Mouse (Mus musculus): Measurements from ENCODE around the gene Xkrx. TPM values are rescaled to one million over a fixed set of nuclear protein-coding genes. Genes with fewer than 3 reads are reported as not detected.
"Not testable (repeated sequence)": the region's sequence is repeated elsewhere in the genome, so short reads cannot be mapped to it uniquely, and the experiment has no call there.

Gene Xkrx
- 0.58 and 0.90 TPM in 2 replicates for polyA plus RNA-seq (2011; ENCODE audit: insufficient read length, low read depth, missing spikeins)

DNA sequence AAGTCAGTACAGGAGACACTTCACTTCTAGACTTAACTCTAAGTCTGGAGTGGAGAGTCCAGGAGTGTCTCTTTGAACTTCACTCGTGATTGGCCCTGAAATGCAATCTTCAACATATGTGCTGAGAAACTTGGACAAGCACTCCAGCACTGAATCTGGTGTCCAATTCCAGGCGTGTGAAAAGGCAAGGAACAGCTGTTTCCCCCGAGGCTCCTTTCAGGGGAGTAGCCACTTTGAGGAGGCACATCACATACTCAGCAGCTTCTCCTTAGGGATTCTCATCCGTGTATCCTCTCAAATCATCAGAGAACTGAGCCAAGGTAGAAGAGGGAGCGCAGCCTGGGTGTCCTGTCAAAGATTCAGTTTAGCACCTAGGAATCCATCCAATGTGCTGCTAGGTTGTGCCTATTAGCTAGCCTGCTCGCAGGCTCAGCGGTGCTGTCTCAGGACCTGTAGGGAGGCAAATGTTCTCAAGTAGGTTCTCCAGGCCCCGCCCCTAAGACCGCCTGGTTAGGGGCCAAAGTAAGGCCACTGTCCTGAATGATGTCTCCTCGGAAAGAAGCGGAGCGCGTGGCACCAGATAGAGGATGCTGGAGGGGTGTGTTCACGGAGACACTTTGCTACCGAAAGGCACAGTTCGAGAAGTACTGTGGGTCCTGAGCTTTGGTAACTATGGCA, at the start of gene Xkrx:
Xkrx (minus strand) TSS at position 34 of the 678 bp plus-strand sequence.
- Histone ChIP-seq H3K4me1 (ENCODE audit: control insufficient read depth, insufficient read depth, low read length) (no peaks in the 10 kb centered on the region), H3K4me3 (ENCODE audit: insufficient read depth, low read length) (no peak within 1 kb of the TSS), H3K27ac (ENCODE audit: insufficient read depth, low read length) (no peak within 1 kb of the TSS)
- TF ChIP-seq CTCF (IDR thresholded peaks at IDR 0.05; ENCODE audit: borderline replicate concordance, insufficient read depth, low read length) (no peak), POLR2A (IDR thresholded peaks at IDR 0.05; ENCODE audit: low read depth, low read length) (no peak)

DNA sequence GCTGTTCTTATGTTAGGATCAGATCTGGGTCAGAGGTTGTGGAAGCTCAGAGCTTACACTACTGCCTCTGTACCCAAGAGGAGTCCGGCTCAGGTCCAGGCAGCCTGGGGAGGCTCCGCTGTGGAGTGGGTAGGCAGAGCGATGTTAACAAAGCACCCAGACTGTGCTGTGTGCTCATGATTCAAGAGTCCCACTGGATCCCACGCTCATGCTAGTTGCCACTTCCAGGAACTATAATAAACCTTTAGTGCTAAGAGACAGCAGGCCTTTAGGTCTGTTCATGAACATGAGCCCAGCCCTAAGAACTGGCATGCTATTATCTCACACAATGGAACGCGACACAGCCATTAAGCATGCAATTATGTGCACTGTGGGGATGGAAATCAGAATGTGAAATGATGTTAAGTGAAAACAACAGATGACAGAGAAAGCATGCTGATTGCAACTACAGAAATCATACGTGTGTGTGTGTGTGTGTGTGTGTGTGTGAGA, 49.3 kb upstream of the Xkrx start:
- no peak overlapping the region for H3K4me3 ChIP-seq (ENCODE audit: insufficient read depth, low read length)
- H3K27ac ChIP-seq (ENCODE audit: insufficient read depth, low read length): no peak overlapping the region
- no peaks in the 10 kb centered on the region for H3K4me1 ChIP-seq (ENCODE audit: control insufficient read depth, insufficient read depth, low read length)
- no peak for TF ChIP-seq CTCF (IDR thresholded peaks at IDR 0.05; ENCODE audit: borderline replicate concordance, insufficient read depth, low read length)
- no peak for TF ChIP-seq POLR2A (IDR thresholded peaks at IDR 0.05; ENCODE audit: low read depth, low read length)

DNA sequence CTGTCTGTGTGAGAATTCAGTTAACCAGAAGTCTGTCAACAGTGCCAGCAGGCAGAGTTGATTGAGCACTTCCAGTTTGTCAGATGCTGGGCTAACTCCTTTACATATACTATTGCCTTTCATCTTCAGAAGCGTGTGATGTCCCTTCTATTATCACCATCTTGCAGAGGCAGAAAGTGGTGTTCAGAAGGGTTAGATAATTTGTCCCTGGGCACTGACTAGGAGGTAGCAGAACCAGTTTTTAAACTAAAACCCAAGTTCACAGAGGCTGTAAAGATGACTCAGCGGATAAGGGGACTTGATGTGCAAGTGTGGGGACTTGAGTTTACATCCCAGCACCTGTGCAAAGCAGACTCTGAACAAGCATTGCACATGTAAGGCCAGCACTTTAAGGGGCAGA, 46.6 kb upstream of the Xkrx start:
- TF ChIP-seq CTCF (IDR thresholded peaks at IDR 0.05; ENCODE audit: borderline replicate concordance, insufficient read depth, low read length): no peak
- no peak for TF ChIP-seq POLR2A (IDR thresholded peaks at IDR 0.05; ENCODE audit: low read depth, low read length)
- H3K27ac ChIP-seq (ENCODE audit: insufficient read depth, low read length): no peak overlapping the region
- no peaks in the 10 kb centered on the region for H3K4me1 ChIP-seq (ENCODE audit: control insufficient read depth, insufficient read depth, low read length)
- no peak overlapping the region for H3K4me3 ChIP-seq (ENCODE audit: insufficient read depth, low read length)

DNA sequence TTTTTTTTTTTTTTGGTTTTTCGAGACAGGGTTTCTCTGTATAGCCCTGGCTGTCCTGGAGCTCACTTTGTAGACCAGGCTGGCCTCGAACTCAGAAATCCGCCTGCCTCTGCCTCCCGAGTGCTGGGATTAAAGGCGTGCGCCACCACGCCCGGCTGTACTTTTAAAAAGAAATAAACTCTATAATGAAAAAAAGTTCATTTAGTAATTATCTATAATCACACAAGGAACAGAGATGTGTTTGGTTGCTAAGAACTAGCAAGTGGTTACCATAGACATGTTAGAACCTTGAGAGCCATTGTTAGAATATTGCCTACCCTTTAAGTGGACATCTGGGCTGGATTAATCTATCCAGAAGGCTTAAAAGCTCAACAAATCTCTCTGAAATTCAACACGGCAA, 25.3 kb upstream of the Xkrx start, which contains the start of gene Arl13a:
Arl13a (plus strand) TSS at position 301 of the 400 bp plus-strand sequence.
- H3K27ac ChIP-seq (ENCODE audit: insufficient read depth, low read length): not testable (repeated sequence)

DNA sequence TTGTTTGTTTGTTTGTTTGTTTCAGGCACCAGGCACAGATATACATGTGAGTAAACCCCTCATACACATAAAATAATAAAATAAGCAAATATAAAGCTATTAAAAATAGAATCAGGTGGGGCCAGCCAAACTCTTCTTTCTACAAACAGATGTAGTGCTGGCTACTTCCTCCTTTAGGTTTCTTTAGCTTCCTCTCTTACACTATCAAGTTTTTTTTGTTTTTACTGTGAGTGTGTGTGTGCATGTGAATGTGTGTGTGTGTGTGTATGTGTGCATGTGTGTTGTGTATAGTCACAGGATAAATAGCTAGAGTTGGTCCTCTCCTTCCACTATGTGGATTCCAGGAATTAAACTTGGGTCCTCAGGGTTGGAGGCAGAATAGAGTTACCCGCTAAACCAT, 12.8 kb upstream of the Xkrx start:
- no peak overlapping the region for H3K4me3 ChIP-seq (ENCODE audit: insufficient read depth, low read length)
- no peaks in the 10 kb centered on the region for H3K4me1 ChIP-seq (ENCODE audit: control insufficient read depth, insufficient read depth, low read length)
- no peak overlapping the region for H3K27ac ChIP-seq (ENCODE audit: insufficient read depth, low read length)
- no peak for TF ChIP-seq CTCF (IDR thresholded peaks at IDR 0.05; ENCODE audit: borderline replicate concordance, insufficient read depth, low read length)
- no peak for TF ChIP-seq POLR2A (IDR thresholded peaks at IDR 0.05; ENCODE audit: low read depth, low read length)

More for the DNA sequence above, 25.3 kb upstream of the Xkrx start, which contains the start of gene Arl13a:
- not testable (repeated sequence) for H3K4me1 ChIP-seq (ENCODE audit: control insufficient read depth, insufficient read depth, low read length); H3K4me3 ChIP-seq (ENCODE audit: insufficient read depth, low read length)

DNA sequence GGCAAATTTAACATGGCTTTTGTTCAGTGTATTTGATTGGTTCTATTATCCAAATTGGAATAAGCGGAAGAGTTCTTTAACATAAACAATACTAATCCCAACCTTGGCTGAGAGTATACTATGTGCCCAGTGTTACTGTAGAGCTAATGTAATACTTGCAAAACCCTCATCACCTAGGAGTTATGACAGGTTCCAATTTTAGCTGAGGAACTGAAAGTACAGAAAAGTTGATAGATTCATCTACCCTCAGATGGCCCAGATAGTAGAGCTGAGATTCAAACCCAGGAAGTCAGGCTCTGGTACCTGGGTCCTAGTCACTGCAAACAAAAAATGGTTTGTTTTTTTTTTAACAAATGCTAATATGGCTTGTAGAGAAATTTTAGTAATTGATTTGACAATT, 8.7 kb upstream of the Xkrx start:
- TF ChIP-seq POLR2A (IDR thresholded peaks at IDR 0.05; ENCODE audit: low read depth, low read length) (no peak), CTCF (IDR thresholded peaks at IDR 0.05; ENCODE audit: borderline replicate concordance, insufficient read depth, low read length) (no peak)
- H3K4me3 ChIP-seq (ENCODE audit: insufficient read depth, low read length): no peak overlapping the region
- no peak overlapping the region for H3K27ac ChIP-seq (ENCODE audit: insufficient read depth, low read length)
- H3K4me1 ChIP-seq (ENCODE audit: control insufficient read depth, insufficient read depth, low read length): no peaks in the 10 kb centered on the region

DNA sequence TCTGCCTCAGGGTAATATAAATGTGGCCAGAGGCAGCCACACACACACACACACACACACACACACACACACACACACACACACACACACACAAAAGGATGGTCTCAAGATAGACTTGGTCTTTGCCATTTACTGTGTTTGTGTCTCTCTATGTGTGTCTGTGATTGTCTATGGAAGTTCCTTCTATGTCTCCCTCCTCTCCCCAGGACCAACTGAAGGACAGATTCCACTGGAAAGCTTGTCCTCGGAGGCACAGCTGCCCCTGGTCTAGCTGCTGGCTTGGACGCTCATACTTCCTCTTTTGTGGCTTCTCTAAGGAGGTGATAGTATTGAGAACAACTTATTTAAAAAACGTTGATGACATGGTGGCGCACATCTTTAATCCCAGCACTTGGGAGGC, 1.6 kb upstream of the Xkrx start:
- no peak overlapping the region for H3K4me3 ChIP-seq (ENCODE audit: insufficient read depth, low read length)
- no peak overlapping the region for H3K27ac ChIP-seq (ENCODE audit: insufficient read depth, low read length)
- H3K4me1 ChIP-seq (ENCODE audit: control insufficient read depth, insufficient read depth, low read length): no peaks in the 10 kb centered on the region
- TF ChIP-seq CTCF (IDR thresholded peaks at IDR 0.05; ENCODE audit: borderline replicate concordance, insufficient read depth, low read length) (no peak), POLR2A (IDR thresholded peaks at IDR 0.05; ENCODE audit: low read depth, low read length) (no peak)

DNA sequence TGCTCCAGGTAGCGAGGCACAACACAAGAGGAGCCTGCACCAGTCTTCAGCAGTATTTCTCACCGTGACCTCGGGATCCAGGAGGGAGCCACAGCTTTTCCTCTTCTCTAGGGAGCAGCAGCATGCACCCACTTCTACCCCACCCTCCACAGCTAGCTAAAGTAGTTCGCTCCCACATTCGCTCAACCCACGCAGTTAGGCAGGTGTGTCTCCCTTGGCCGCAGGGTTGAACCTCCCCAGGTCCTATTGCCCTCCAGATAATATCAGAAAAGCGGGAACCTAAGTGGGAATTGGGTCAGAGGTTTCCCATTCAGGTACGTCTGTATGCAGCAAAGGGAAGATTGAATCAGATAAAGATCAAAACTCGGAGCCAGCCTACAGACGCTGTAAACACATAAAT, 950 bp upstream of the Xkrx start:
- TF ChIP-seq CTCF (IDR thresholded peaks at IDR 0.05; ENCODE audit: borderline replicate concordance, insufficient read depth, low read length): no peak
- no peak for TF ChIP-seq POLR2A (IDR thresholded peaks at IDR 0.05; ENCODE audit: low read depth, low read length)
- Histone ChIP-seq H3K4me1 (ENCODE audit: control insufficient read depth, insufficient read depth, low read length) (no peaks in the 10 kb centered on the region), H3K27ac (ENCODE audit: insufficient read depth, low read length) (no peak overlapping the region), H3K4me3 (ENCODE audit: insufficient read depth, low read length) (no peak overlapping the region)

DNA sequence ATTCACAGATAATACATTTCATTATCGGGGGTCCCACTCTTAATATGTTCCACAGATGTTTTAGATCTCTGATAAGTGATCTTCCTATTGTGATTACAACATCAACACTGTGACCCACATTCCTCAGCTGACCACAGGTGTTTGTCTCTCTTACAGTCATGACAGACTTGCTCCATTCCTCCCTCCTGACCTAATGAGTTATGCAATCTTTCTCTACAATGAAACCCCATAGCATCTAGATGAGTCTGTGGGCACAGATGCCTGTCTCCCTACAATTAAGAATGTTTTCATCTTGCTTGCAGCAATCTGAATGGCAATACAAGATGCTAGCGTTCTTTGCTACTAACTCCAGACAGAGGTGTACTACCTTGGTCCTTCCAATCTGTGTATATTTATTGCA, 1.4 kb downstream of the Xkrx start:
- Histone ChIP-seq H3K4me1 (ENCODE audit: control insufficient read depth, insufficient read depth, low read length) (no peaks in the 10 kb centered on the region), H3K27ac (ENCODE audit: insufficient read depth, low read length) (no peak overlapping the region), H3K4me3 (ENCODE audit: insufficient read depth, low read length) (no peak overlapping the region)
- TF ChIP-seq CTCF (IDR thresholded peaks at IDR 0.05; ENCODE audit: borderline replicate concordance, insufficient read depth, low read length): no peak
- TF ChIP-seq POLR2A (IDR thresholded peaks at IDR 0.05; ENCODE audit: low read depth, low read length): no peak

DNA sequence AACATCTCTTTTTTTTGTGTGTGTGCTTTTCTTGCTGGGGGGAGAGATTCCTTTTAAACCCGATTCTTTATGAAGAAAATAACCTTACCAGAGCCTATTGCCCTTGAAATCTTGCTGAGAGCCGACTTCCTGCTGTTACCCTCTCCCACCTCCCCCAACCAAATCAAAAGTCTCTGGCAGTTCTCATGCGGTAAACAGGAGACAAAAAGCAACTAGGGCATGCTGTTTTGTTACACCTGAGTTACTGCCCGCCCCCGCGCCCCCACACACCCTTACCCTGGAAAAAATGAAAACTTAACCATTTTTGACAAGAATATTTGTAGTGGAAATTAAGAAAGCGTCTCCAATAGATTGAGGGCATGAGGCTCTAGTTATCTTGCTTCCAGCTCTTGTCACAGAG, 3.7 kb downstream of the Xkrx start:
- TF ChIP-seq CTCF (IDR thresholded peaks at IDR 0.05; ENCODE audit: borderline replicate concordance, insufficient read depth, low read length) (no peak), POLR2A (IDR thresholded peaks at IDR 0.05; ENCODE audit: low read depth, low read length) (no peak)

More for the DNA sequence above, 3.7 kb downstream of the Xkrx start:
- Histone ChIP-seq H3K4me1 (ENCODE audit: control insufficient read depth, insufficient read depth, low read length) (no peaks in the 10 kb centered on the region), H3K4me3 (ENCODE audit: insufficient read depth, low read length) (no peak overlapping the region), H3K27ac (ENCODE audit: insufficient read depth, low read length) (no peak overlapping the region)

Data from embryonic fibroblast, embryonic 13.5 days (primary cell).